Mouse (Mus musculus) bone marrow, adult 2 months (tissue): ENCODE measurements around the gene 1700015G11Rik. TPM values are rescaled to one million over a fixed set of nuclear protein-coding genes. Genes with fewer than 3 reads are reported as not detected.

Source experiments
- H3K27ac ChIP-seq: fragments of 200-500 bp; 2 replicates; pipeline ENCODE4 v1.5.1; 2012; ENCODE audit warnings: low read depth, mild to moderate bottlenecking, control low read depth, inconsistent platforms, low read length; ENCODE audit not compliant: control insufficient read depth, poor library complexity, insufficient read depth
- H3K4me1 ChIP-seq: fragments of 200-500 bp; 2 replicates; pipeline ENCODE4 v1.6.1; 2011; ENCODE audit warnings: low read length; ENCODE audit not compliant: control insufficient read depth, insufficient read depth
- H3K4me3 ChIP-seq: fragments of 200-500 bp; replicated peaks from 2 replicates; pipeline ENCODE3; 2011; ENCODE audit warnings: mild to moderate bottlenecking, low read depth, low read length, control low read depth; ENCODE audit not compliant: control insufficient read depth
- CTCF ChIP-seq: fragments of 200-500 bp; IDR thresholded peaks from 2 replicates; pipeline ENCODE4 v1.5.1; 2011; ENCODE audit warnings: low read length, control low read depth; ENCODE audit not compliant: control insufficient read depth, insufficient read depth
- POLR2A ChIP-seq: fragments of 200-500 bp; IDR thresholded peaks from 2 replicates; pipeline ENCODE4 v1.6.1; 2011; ENCODE audit warnings: low read depth, mild to moderate bottlenecking, control low read depth, low read length, borderline replicate concordance; ENCODE audit not compliant: control insufficient read depth
- WGBS: fragments of 180-500 bp; shearing (Covaris S2); methylation state at CpG from one replicate; pipeline ENCODE4 v1.1.7; 2018; 5-methylcytosine and 5-hydroxymethylcytosine counted together
- polyA plus RNA-seq: library from polyadenylated mRNA; stranded (reverse); fragments of >200 nt; gene quantifications from 2 replicates; pipeline ENCODE4 v1.2.4, GENCODE M21; 2011; ENCODE audit warnings: low replicate concordance; ENCODE audit not compliant: missing spikeins, insufficient read depth, insufficient read length

The 1700015G11Rik gene
- polyA plus RNA-seq, 1 experiment = not detected

- TF ChIP-seq CTCF (no peak), POLR2A (no peak)
- 74% methylated on average over 7 of the region's 7 CpGs for WGBS
- Histone ChIP-seq H3K4me3 (no peak overlapping the region), H3K4me1 (no peaks in the 10 kb centered on the region), H3K27ac (no peak overlapping the region)
These were observed 2.1 kb downstream of the 1700015G11Rik start for GRCm38 (mm10) chr7:52013457-52013856.

- TF ChIP-seq POLR2A = no peak
- no peak for TF ChIP-seq CTCF
- H3K27ac ChIP-seq = no peak overlapping the region
- H3K4me3 ChIP-seq = no peak overlapping the region
- WGBS = 69% methylated on average over 2 of the region's 2 CpGs
- H3K4me1 ChIP-seq = no peaks in the 10 kb centered on the region; the same call in 1 of the 2 replicates
These were observed 8.4 kb downstream of the 1700015G11Rik start for GRCm38 (mm10) chr7:52007138-52007537.

- TF ChIP-seq POLR2A = no peak
- no peak for TF ChIP-seq CTCF
- 2% methylated on average over 9 of the region's 9 CpGs for WGBS
- H3K4me1 ChIP-seq = no peaks in the 10 kb centered on the region; the same call in 1 of the 2 replicates
- H3K27ac ChIP-seq = peak overlapping the region; percentile 64; the same call in 1 of the 2 replicates
- peak overlapping the region; percentile 60 for H3K4me3 ChIP-seq
These were observed 9.3 kb downstream of the 1700015G11Rik start for GRCm38 (mm10) chr7:52006296-52006630.

GRCm38 (mm10) chr7:52005511-52006295 lies 9.8 kb downstream of the 1700015G11Rik start, which contains the start of gene Svip:
TSS of gene Svip (minus strand) at chr7:52006018.
- peak within 1 kb of the TSS; percentile 70 for H3K27ac ChIP-seq
- H3K4me1 ChIP-seq = no peaks in the 10 kb centered on the region; the same call in 1 of the 2 replicates
- under 1% methylated on average over 45 of the region's 47 CpGs for WGBS
- TF ChIP-seq CTCF (no peak), POLR2A (no peak; the same call in 1 of the 2 replicates)
- H3K4me3 ChIP-seq = peak within 1 kb of the TSS; percentile 80

- TF ChIP-seq CTCF = no peak
- no peak for TF ChIP-seq POLR2A
- H3K27ac ChIP-seq = no peak overlapping the region
- 43% methylated on average over 3 of the region's 3 CpGs for WGBS
- H3K4me3 ChIP-seq = no peak overlapping the region
- peaks cover 3% of the 10 kb centered on the region for H3K4me1 ChIP-seq
These were observed 24.5 kb downstream of the 1700015G11Rik start for GRCm38 (mm10) chr7:51991020-51991419.

GRCm38 (mm10) chr7:51986909-51987308 lies 28.6 kb downstream of the 1700015G11Rik start:
- 4% methylated on average over 6 of the region's 6 CpGs for WGBS
- H3K4me1 ChIP-seq = peaks cover 7% of the 10 kb centered on the region
- TF ChIP-seq CTCF (no peak), POLR2A (no peak)
- H3K27ac ChIP-seq = peak overlapping the region; percentile 23; the same call in 1 of the 2 replicates
- H3K4me3 ChIP-seq = no peak overlapping the region

- TF ChIP-seq CTCF (no peak), POLR2A (no peak)
- no peak overlapping the region for H3K4me3 ChIP-seq
- H3K4me1 ChIP-seq = peaks cover 5% of the 10 kb centered on the region; the same call in 1 of the 2 replicates
- no peak overlapping the region for H3K27ac ChIP-seq
- WGBS = 64% methylated on average over 6 of the region's 6 CpGs
These were observed 29.8 kb downstream of the 1700015G11Rik start for GRCm38 (mm10) chr7:51985763-51986162.

GRCm38 (mm10) chr7:51982303-51982702 lies 33.2 kb downstream of the 1700015G11Rik start:
- peak overlapping the region; percentile 58; the same call in 1 of the 2 replicates for H3K27ac ChIP-seq
- no peak overlapping the region for H3K4me3 ChIP-seq
- WGBS = 12% methylated on average over 1 of the region's 1 CpGs
- TF ChIP-seq CTCF = no peak
- no peak for TF ChIP-seq POLR2A
- peaks cover 5% of the 10 kb centered on the region; the same call in 1 of the 2 replicates for H3K4me1 ChIP-seq
